In the genomic region with DNA sequence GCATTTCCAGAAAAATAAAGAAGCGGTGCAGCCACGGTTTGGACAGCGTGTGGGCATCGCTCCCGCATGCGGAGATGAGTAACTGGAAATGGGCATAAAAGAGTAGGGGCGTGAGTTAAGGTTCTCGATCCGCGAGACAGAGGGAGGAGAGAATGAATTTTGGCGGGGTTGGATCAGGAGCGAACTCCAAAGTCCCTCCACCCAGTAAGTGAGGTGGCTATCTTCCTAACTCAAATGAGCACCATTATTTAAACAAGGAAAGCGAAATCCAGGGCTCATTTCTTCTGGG, we compare ENCODE assay signal across 9 mouse cellular contexts. TPM values are rescaled to one million over a fixed set of nuclear protein-coding genes. Genes with fewer than 3 reads are reported as not detected.
DNase-seq lines count a peak whose midpoint lies in the region; ATAC-seq and TF ChIP-seq lines count a peak whose summit lies in the region.
"Had no signal": no experiment of that assay in that cellular context is flagged by ENCODE, and none has a peak within 500 bp of the region (broad histone marks: within the 10 kb centered on the region; RNA-seq: fewer than 3 reads in every experiment).

No protein-coding gene starts in this region.

- H3K4me1 ChIP-seq in embryonic facial prominence, embryonic 14.5 days (ENCODE audit: control insufficient read depth, insufficient read depth, low read length): peaks cover 10% of the 10 kb centered on the region
- no peaks in the 10 kb centered on the region for H3K4me1 ChIP-seq in hindbrain, postnatal 0 days (ENCODE audit: insufficient read depth, low read length)
- H3K4me1 ChIP-seq in midbrain, embryonic 15.5 days: peaks cover 46% of the 10 kb centered on the region

- H3K4me2 ChIP-seq in embryonic facial prominence, embryonic 14.5 days (ENCODE audit: low read depth, low read length): peak overlapping the region; percentile 95
- peak overlapping the region; percentile 97 for H3K4me2 ChIP-seq in hindbrain, postnatal 0 days (ENCODE audit: low read depth, low read length)
- H3K4me2 ChIP-seq in midbrain, embryonic 15.5 days: peak overlapping the region; percentile 87

- H3K9me3 ChIP-seq in embryonic facial prominence, embryonic 14.5 days (ENCODE audit: control insufficient read depth, low read length): no peaks in the 10 kb centered on the region
- H3K9me3 ChIP-seq in hindbrain, postnatal 0 days (ENCODE audit: low read length): no peaks in the 10 kb centered on the region
- H3K9me3 ChIP-seq in midbrain, embryonic 15.5 days: no peaks in the 10 kb centered on the region

- no peak for DNase-seq in layer of hippocampus, adult 2 months (ENCODE audit: low spot score in 2 of 2)
- DNase-seq in layer of hippocampus, adult 18-20 months (ENCODE audit: low spot score in 2 of 2): no peak
- DNase-seq in embryonic facial prominence, embryonic 14.5 days (ENCODE audit: low spot score): no peak
- DNase-seq in hindbrain, postnatal 0 days (ENCODE audit: low spot score): no peak
- DNase-seq in spleen, postnatal 10 days (ENCODE audit: low spot score in 2 of 2): no peak
- no peak for DNase-seq in embryo, embryonic 11 days
- DNase-seq in ovary, postnatal 36 days (ENCODE audit: low spot score): no peak

- ATAC-seq in embryonic facial prominence, embryonic 14.5 days (ENCODE audit: low read depth): no peak
- ATAC-seq in hindbrain, postnatal 0 days: no peak
- no peak for ATAC-seq in midbrain, embryonic 15.5 days (replicated peaks)

- H3K27ac ChIP-seq in layer of hippocampus, adult 2 months: peak overlapping the region; percentile 97; the same call in 1 of the 2 replicates
- H3K27ac ChIP-seq in embryonic facial prominence, embryonic 14.5 days (replicated peaks; ENCODE audit: low read depth, low read length): peak overlapping the region; percentile 97
- peak overlapping the region; percentile 41; the same call in 1 of the 2 replicates for H3K27ac ChIP-seq in hindbrain, postnatal 0 days
- H3K27ac ChIP-seq in midbrain, embryonic 15.5 days: peak overlapping the region; percentile 99
- H3K27ac ChIP-seq: macrophage had no signal

- H3K36me3 ChIP-seq in embryonic facial prominence, embryonic 14.5 days (ENCODE audit: control insufficient read depth, insufficient read depth, low read length): peaks cover 11% of the 10 kb centered on the region; the same call in 1 of the 2 replicates
- H3K36me3 ChIP-seq in hindbrain, postnatal 0 days (ENCODE audit: insufficient read depth, low read length): no peaks in the 10 kb centered on the region; the same call in 1 of the 2 replicates
- H3K36me3 ChIP-seq in midbrain, embryonic 15.5 days (replicated peaks): no peaks in the 10 kb centered on the region

- H3K9ac ChIP-seq in embryonic facial prominence, embryonic 14.5 days (ENCODE audit: low read depth, low read length): peak overlapping the region; percentile 96
- peak overlapping the region; percentile 91 for H3K9ac ChIP-seq in hindbrain, postnatal 0 days (replicated peaks; ENCODE audit: low read length)
- peak overlapping the region; percentile 92 for H3K9ac ChIP-seq in midbrain, embryonic 15.5 days

- WGBS in embryonic facial prominence, embryonic 14.5 days: 4% methylated on average over 13 of the region's 13 CpGs
- 4% methylated on average over 13 of the region's 13 CpGs for WGBS in hindbrain, postnatal 0 days
- under 1% methylated on average over 13 of the region's 13 CpGs for WGBS in midbrain, embryonic 15.5 days

- H3K27me3 ChIP-seq in embryonic facial prominence, embryonic 14.5 days (replicated peaks; ENCODE audit: control insufficient read depth, insufficient read depth, low read length): 0 out of 2 replicates have a peak, but pooled peaks cover 3% of the 10 kb centered on the region
- no peaks in the 10 kb centered on the region for H3K27me3 ChIP-seq in hindbrain, postnatal 0 days (ENCODE audit: insufficient read depth, low read length)
- H3K27me3 ChIP-seq in midbrain, embryonic 15.5 days (replicated peaks): no peaks in the 10 kb centered on the region

- no peak for TF ChIP-seq CTCF in layer of hippocampus, adult 2 months (conservative IDR thresholded peaks at IDR 0.05)
- no peak for TF ChIP-seq CTCF in hindbrain, postnatal 0 days (IDR thresholded peaks at IDR 0.05; ENCODE audit: low read depth)

- peak overlapping the region; percentile 94 for H3K4me3 ChIP-seq in layer of hippocampus, adult 2 months
- peak overlapping the region; percentile 87 for H3K4me3 ChIP-seq in embryonic facial prominence, embryonic 14.5 days (ENCODE audit: low read depth, low read length)
- H3K4me3 ChIP-seq in hindbrain, postnatal 0 days (ENCODE audit: low read length): peak overlapping the region; percentile 92
- peak overlapping the region; percentile 86 for H3K4me3 ChIP-seq in midbrain, embryonic 15.5 days

RNA-seq across cellular contexts. Expression of gene Mpped2, which starts 2.6 kb away (rescaled TPM):
- 10 to 100 TPM; 36.9 to 42.7 TPM for total RNA-seq in layer of hippocampus, adult 2 months (2021)
- total RNA-seq in layer of hippocampus, adult 18-20 months (2021): 10 to 100 TPM; 40.4 to 41.7 TPM
- 52.5 and 63.5 TPM in 2 replicates for polyA plus RNA-seq in embryonic facial prominence, embryonic 14.5 days (2014; fragmentation: Nextera tagmentation; extraction: Ambion mirVana)
- total RNA-seq in hindbrain, postnatal 0 days (2014; rRNA removed): 39.1 and 50.7 TPM in 2 replicates
- polyA plus RNA-seq in hindbrain, postnatal 0 days (2015; fragmentation: Nextera tagmentation; extraction: Ambion mirVana): 74.1 and 80.0 TPM in 2 replicates
- 150 and 159 TPM in 2 replicates for polyA plus RNA-seq in midbrain, embryonic 15.5 days (2015; fragmentation: Nextera tagmentation; extraction: Ambion mirVana)
- polyA plus RNA-seq: macrophage had no signal

Comparison
In these comparisons a context has a peak if more than half of its experiments do, and no peak if none do; other contexts are left out.
1. H3K27ac ChIP-seq: peak in every context shown above with its lines; median percentile 99 in midbrain, embryonic 15.5 days; 97 in layer of hippocampus, adult 2 months; 97 in embryonic facial prominence, embryonic 14.5 days; 41 in hindbrain, postnatal 0 days.